Mouse (Mus musculus): ENCODE measurements around the gene Gm5134. TPM values are rescaled to one million over a fixed set of nuclear protein-coding genes. Genes with fewer than 3 reads are reported as not detected.

Gene Gm5134
- polyA plus RNA-seq, 1 experiment = not detected

DNA sequence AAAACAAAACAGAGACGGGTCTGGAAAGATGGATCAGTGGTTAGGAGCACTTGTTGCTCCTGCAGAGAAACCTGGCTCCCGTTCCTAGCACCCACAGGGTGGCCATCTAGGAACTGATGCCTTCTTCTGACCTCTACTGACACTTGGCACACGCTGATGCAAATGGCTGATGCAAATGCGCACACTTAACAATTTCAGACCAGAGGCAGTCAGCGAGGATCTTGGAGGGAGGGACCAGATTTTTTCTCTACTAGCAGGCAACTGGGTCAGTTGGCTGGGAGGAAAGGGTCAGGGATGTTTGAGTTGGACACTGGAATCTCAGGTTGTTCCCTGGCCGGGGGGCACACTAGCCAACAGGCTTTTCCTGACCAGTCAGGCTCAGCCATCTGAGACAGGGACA is 21.4 kb upstream of the Gm5134 start, which contains the start of gene Chchd10:
Chchd10 (plus strand) TSS at position 240 of the 400 bp plus-strand sequence.
- H3K4me1 ChIP-seq (ENCODE audit: control insufficient read depth, insufficient read depth, insufficient read length, low read length) = peaks cover 16% of the 10 kb centered on the region
- H3K4me3 ChIP-seq (ENCODE audit: insufficient read depth, low read depth, low read length) = peak within 1 kb of the TSS; percentile 89
- H3K27ac ChIP-seq (replicated peaks; ENCODE audit: low read depth, low read length) = peak within 1 kb of the TSS; percentile 37; the same call in 1 of the 2 replicates

DNA sequence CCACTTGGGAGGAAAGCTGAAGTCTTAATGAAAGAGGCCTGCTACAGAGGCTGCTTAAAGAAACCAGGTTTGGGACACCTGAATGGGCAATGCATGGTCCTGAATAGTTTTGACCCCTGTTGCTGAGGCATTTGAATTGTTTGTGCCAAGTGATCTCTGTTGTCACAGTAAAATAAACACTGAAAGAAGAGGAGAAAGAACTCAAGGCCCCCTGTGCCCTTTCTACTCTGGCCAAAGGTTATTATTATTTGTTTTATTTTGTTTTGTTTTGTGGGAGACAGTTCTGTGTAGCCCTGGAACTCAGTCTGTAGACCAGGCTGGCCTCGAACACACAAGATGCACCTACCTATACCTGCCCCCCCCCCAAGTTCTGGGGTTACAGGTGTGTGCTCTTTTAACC is 19.3 kb upstream of the Gm5134 start:
- H3K4me1 ChIP-seq (ENCODE audit: control insufficient read depth, insufficient read depth, insufficient read length, low read length) = peaks cover 16% of the 10 kb centered on the region
- no peak overlapping the region for H3K27ac ChIP-seq (replicated peaks; ENCODE audit: low read depth, low read length)
- H3K4me3 ChIP-seq (ENCODE audit: insufficient read depth, low read depth, low read length) = no peak overlapping the region; the same call in 1 of the 2 replicates

DNA sequence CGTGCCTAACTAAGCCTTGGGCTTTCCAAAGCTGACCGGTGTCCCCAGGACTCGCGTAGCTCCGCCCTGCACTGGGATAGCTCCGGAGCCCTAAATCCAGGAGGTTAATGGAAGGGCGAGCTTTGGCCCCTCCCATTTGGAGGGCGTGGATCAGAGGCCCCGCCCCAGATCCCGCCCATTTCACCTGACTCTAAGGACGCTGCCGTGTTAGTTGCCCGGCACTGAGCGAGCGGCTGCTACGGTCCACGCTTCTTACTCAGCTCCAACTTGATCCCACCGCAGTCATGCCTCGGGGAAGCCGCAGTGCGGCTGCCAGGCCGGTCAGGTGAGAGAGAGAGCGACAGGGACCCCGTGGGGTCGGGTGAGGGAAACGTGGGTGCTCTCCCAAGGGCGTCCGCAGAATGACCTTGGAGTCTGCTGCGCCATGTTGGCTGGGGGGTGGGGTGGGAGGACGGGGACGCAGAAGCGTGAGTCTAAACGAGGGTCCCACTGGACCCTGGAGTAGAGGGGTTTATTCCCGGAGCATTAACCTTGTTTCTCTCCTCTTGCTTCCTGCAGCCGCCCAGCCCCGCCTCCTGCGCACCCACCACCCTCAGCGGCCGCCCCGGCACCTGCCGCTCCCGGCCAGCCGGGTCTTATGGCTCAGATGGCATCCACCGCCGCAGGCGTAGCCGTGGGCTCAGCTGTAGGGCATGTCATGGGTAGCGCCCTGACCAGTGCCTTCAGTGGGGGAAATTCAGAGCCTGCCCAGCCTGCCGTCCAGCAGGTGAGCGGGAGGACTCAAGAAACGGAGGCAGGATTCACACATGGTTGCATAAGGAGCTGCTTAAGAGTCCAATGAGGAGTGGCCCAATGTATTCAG is 18.4 kb upstream of the Gm5134 start, which contains the start of gene Mmp11:
Mmp11 (minus strand) TSS at position 817 of the 862 bp plus-strand sequence.
- Histone ChIP-seq H3K4me1 (ENCODE audit: control insufficient read depth, insufficient read depth, insufficient read length, low read length) (peaks cover 16% of the 10 kb centered on the region), H3K27ac (replicated peaks; ENCODE audit: low read depth, low read length) (peak within 1 kb of the TSS; percentile 92), H3K4me3 (ENCODE audit: insufficient read depth, low read depth, low read length) (peak within 1 kb of the TSS; percentile 83)

DNA sequence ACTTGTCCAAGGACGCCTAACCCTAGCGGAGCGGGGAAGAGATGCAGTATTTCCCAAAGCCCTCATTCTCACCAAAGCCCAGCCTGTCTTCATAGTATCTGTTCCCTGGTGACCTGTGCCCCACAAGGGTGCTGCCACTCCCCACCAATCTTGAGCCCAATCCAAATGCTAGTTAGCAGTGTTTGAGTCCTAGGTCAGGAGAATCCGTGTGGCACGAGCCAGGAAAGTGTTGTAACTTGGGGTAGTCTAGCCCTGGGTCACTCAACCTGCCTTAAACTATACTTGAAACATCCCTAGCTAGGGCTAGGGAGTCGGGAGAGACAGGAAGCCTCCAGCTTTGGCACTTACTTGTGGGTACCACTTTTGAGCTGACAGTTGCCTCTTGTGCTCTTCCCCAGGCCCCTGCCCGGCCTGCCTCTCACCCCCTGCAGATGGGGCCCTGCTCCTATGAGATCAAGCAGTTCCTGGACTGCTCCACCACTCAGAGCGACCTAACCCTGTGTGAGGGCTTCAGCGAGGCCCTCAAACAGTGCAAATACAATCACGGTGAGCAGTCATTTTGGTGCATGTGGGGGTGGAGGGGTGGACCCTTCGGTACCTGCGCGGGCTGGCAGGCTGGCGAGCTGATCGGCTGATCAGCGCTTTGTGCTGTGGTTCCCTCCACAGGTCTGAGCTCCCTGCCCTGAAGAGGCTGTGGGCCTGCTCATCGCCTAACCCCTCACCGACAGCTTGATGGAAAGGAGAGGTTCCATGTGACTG is 17.2 kb upstream of the Gm5134 start:
- Histone ChIP-seq H3K27ac (replicated peaks; ENCODE audit: low read depth, low read length) (peak overlapping the region; percentile 70), H3K4me3 (ENCODE audit: insufficient read depth, low read depth, low read length) (peak overlapping the region; percentile 83), H3K4me1 (ENCODE audit: control insufficient read depth, insufficient read depth, insufficient read length, low read length) (peaks cover 12% of the 10 kb centered on the region)

DNA sequence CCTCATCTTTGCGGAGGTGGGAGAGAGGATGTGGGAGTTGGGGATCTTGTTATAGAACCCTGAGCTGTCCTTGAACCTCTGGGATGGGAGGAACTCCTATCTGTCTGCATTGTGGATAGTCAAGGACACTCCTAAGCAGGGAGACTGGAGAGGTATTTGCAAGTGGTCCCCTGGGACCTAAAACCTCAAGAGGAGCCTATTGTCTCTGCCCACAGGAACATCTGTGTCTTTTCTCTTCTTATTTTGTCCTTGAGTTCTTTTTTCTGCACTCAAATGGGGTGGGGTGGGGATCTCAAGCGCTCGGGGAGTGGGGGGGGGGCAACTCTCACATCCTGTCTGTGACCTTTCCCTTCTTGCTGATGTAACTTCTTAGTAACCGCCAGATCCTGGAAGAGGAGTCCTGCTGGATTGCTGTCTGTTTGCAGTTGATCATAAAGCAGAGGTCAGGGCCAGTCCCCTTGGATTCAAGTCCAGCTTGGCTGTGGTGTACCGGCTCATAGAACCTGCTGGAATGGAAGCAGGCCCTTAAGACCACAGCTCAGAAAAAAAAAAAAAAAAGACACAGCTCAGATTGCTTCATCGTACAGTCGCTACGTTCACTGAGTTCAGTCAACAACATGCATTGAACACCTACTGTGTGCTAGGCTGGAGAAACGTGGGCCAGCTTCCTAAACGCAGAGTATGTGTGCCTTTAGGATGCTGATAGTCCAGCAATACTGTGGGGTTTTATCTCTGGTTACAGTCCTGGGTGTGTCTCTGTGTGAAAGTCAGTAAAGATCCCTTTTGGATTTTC is 16.3 kb upstream of the Gm5134 start:
- H3K4me3 ChIP-seq (ENCODE audit: insufficient read depth, low read depth, low read length) = peak overlapping the region; percentile 83
- peak overlapping the region; percentile 77 for H3K27ac ChIP-seq (replicated peaks; ENCODE audit: low read depth, low read length)
- H3K4me1 ChIP-seq (ENCODE audit: control insufficient read depth, insufficient read depth, insufficient read length, low read length) = peaks cover 5% of the 10 kb centered on the region

DNA sequence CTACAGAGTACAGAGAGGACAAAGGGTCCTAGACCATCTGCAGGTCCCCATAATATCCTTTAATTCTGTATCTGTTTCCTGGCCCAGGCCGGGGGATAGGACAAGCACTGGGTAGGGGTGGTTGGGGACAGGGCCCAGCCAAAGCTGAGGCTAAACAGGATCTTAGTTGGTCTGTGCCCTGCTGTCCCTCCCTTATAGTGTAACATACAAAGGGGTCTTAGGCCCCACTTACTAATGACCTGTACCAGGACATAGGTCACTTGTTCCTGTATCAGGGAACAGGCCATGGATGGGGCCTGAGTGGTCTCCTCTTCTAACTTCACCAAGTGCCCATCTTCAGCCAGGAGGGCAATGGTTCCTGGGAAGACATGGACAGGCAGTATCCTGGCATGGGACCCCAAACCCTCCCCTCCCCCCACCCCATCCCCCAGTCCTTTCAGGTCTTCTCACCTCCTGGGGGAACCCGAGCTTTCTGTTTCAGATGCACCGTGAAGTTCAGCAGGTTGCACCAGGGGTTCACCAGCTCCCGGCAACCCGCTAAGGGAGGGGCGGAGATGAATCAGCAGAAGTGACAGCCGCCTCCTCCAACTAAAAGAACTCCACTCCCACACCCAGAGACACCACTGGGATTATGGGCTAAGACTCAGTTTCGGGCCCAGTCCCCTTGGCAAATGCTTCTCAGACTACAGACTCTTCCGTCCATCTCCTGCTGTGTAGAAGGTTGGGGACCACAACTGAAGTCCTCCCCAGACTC is 14.7 kb upstream of the Gm5134 start:
- Histone ChIP-seq H3K4me3 (ENCODE audit: insufficient read depth, low read depth, low read length) (no peak overlapping the region), H3K27ac (replicated peaks; ENCODE audit: low read depth, low read length) (no peak overlapping the region; the same call in 1 of the 2 replicates), H3K4me1 (ENCODE audit: control insufficient read depth, insufficient read depth, insufficient read length, low read length) (peaks cover 8% of the 10 kb centered on the region; the same call in 1 of the 2 replicates)

GRCm38 (mm10) chr10:75940520-75940919 is 13.8 kb upstream of the Gm5134 start, which contains the start of gene Gm867:
Gene Gm867, minus strand, starts transcription at chr10:75940672.
- H3K4me3 ChIP-seq (ENCODE audit: insufficient read depth, low read depth, low read length) = no peak within 1 kb of the TSS
- peaks cover 5% of the 10 kb centered on the region; the same call in 1 of the 2 replicates for H3K4me1 ChIP-seq (ENCODE audit: control insufficient read depth, insufficient read depth, insufficient read length, low read length)
- no peak within 1 kb of the TSS; the same call in 1 of the 2 replicates for H3K27ac ChIP-seq (replicated peaks; ENCODE audit: low read depth, low read length)

DNA sequence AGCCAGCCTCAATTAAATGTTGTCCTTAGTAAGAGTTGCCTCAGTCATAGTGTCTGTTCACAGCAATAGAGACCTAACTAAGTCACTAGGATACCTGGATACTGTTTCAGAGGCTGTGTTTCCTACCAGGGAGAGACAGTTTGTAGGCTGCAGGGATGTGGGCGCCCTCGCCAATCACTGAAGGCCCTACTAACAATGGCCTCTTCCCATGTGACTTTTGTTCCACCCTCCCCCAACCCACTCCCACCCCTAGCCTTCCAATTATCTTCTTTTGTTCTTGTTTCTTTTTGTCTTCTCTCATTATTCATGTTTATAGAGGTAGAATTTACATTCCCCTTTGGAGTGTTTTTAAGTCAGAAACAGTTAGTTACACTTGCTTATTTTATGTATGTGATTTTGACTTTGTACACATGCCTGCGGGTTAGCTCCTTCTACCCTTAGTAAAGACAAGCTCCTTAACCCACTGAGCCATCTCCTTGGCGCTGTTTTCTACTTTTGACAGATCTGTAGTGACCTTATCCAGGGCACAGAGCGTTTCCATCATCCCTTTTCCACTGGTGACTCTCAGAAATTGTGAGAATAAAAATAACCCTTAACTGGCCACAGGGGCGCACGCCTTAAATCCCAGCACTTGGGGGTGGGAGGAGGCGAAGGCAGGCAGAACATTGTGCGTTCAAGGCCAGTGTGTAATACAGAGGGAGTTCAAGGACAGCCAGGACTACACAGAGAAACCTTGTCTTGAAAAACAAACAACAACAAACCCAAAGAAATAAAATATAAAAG is 13.1 kb upstream of the Gm5134 start:
- no peak overlapping the region for H3K27ac ChIP-seq (replicated peaks; ENCODE audit: low read depth, low read length)
- H3K4me3 ChIP-seq (ENCODE audit: insufficient read depth, low read depth, low read length) = no peak overlapping the region
- peaks cover 5% of the 10 kb centered on the region; the same call in 1 of the 2 replicates for H3K4me1 ChIP-seq (ENCODE audit: control insufficient read depth, insufficient read depth, insufficient read length, low read length)

GRCm38 (mm10) chr10:75942736-75943477 is 11.4 kb upstream of the Gm5134 start, which contains the start of gene Vpreb3:
Gene Vpreb3, plus strand, starts transcription at chr10:75943057.
- Histone ChIP-seq H3K27ac (replicated peaks; ENCODE audit: low read depth, low read length) (peak within 1 kb of the TSS; percentile 59; the same call in 1 of the 2 replicates), H3K4me3 (ENCODE audit: insufficient read depth, low read depth, low read length) (no peak within 1 kb of the TSS), H3K4me1 (ENCODE audit: control insufficient read depth, insufficient read depth, insufficient read length, low read length) (peaks cover 5% of the 10 kb centered on the region; the same call in 1 of the 2 replicates)

- Histone ChIP-seq H3K27ac (replicated peaks; ENCODE audit: low read depth, low read length) (peak overlapping the region; percentile 59), H3K4me3 (ENCODE audit: insufficient read depth, low read depth, low read length) (no peak overlapping the region), H3K4me1 (ENCODE audit: control insufficient read depth, insufficient read depth, insufficient read length, low read length) (peaks cover 5% of the 10 kb centered on the region; the same call in 1 of the 2 replicates)
Measured at GRCm38 (mm10) chr10:75944066-75944772, 10.1 kb upstream of the Gm5134 start.

GRCm38 (mm10) chr10:75945213-75945612 is 9.1 kb upstream of the Gm5134 start:
- Histone ChIP-seq H3K4me1 (ENCODE audit: control insufficient read depth, insufficient read depth, insufficient read length, low read length) (peaks cover 5% of the 10 kb centered on the region; the same call in 1 of the 2 replicates), H3K27ac (replicated peaks; ENCODE audit: low read depth, low read length) (no peak overlapping the region), H3K4me3 (ENCODE audit: insufficient read depth, low read depth, low read length) (no peak overlapping the region)

GRCm38 (mm10) chr10:75945896-75946295 is 8.4 kb upstream of the Gm5134 start:
- no peak overlapping the region for H3K27ac ChIP-seq (replicated peaks; ENCODE audit: low read depth, low read length)
- H3K4me3 ChIP-seq (ENCODE audit: insufficient read depth, low read depth, low read length) = no peak overlapping the region
- peaks cover 7% of the 10 kb centered on the region for H3K4me1 ChIP-seq (ENCODE audit: control insufficient read depth, insufficient read depth, insufficient read length, low read length)

All from brown adipose tissue, adult 24 weeks (tissue).